Mouse (Mus musculus): Measurements from ENCODE around the gene Vgll4.

DNA sequence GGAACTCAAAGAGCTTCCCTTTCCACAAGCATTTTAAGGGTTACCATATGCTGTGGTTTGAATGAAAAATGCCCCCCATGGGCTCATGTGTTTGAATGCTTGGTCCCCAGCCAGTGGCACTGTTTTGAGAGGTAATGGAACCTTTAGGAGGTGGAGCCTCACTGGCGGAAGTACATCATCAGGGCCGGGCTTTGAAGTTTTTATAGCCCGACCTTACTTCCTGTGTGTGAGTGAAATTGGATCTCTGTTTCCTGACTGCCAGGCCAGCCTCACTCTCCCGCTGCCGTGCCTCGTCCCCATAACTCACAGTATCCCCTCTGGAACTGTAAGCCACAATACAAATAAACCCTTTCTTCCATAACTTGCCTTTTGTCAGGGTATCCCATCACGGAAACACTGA is 70.1 kb downstream of the Vgll4 start:
- peak; percentile 32; the same call in 1 of the 2 replicates for TF ChIP-seq POLR2A (IDR thresholded peaks at IDR 0.05; ENCODE audit: low read depth, low read length)
- TF ChIP-seq CTCF (IDR thresholded peaks at IDR 0.05; ENCODE audit: borderline replicate concordance, insufficient read depth, low read length) = no peak
